Mouse (Mus musculus): ENCODE results near the gene Arhgap33. TPM values are rescaled to one million over a fixed set of nuclear protein-coding genes. Genes with fewer than 3 reads are reported as not detected.

Gene Arhgap33
- polyA plus RNA-seq, 1 experiment from 2014 or later, result 110 TPM

Small RNA genes lying within 50 kb of the gene (microRNA-seq; reads per million reads assigned to microRNA genes)
- not detected for gene Gm38670

Other genes starting within 250 kb of the Arhgap33 start
- 115 and 133 TPM in 2 replicates for gene Clip3, start 243.3 kb downstream of the Arhgap33 start, polyA plus RNA-seq (2014; fragmentation: Nextera tagmentation; extraction: Ambion mirVana)
- 134 and 137 TPM in 2 replicates for gene Alkbh6, start 226.3 kb downstream of the Arhgap33 start, polyA plus RNA-seq (2014; fragmentation: Nextera tagmentation; extraction: Ambion mirVana)
- gene Syne4, start 220.3 kb downstream of the Arhgap33 start, polyA plus RNA-seq (2014; fragmentation: Nextera tagmentation; extraction: Ambion mirVana), result 12.7 and 16.9 TPM in 2 replicates
- gene E130208F15Rik, start 213.3 kb downstream of the Arhgap33 start, polyA plus RNA-seq (2014; fragmentation: Nextera tagmentation; extraction: Ambion mirVana), result not detected in 2 replicates
- gene Sdhaf1, start 211.2 kb downstream of the Arhgap33 start, polyA plus RNA-seq (2014; fragmentation: Nextera tagmentation; extraction: Ambion mirVana), result 16.3 and 20.1 TPM in 2 replicates
- 12.2 and 14.1 TPM in 2 replicates for gene Lrfn3, start 172.3 kb downstream of the Arhgap33 start, polyA plus RNA-seq (2014; fragmentation: Nextera tagmentation; extraction: Ambion mirVana)
- gene Tyrobp, start 121.3 kb downstream of the Arhgap33 start, polyA plus RNA-seq (2014; fragmentation: Nextera tagmentation; extraction: Ambion mirVana), result 23.3 and 39.9 TPM in 2 replicates
- 1.1 TPM in 1 of 2 replicates, not detected in the other for gene Hcst, start 115.2 kb downstream of the Arhgap33 start, polyA plus RNA-seq (2014; fragmentation: Nextera tagmentation; extraction: Ambion mirVana)
- 2.5 and 3.1 TPM in 2 replicates for gene Nfkbid, start 113.3 kb downstream of the Arhgap33 start, polyA plus RNA-seq (2014; fragmentation: Nextera tagmentation; extraction: Ambion mirVana)
- 641 and 675 TPM in 2 replicates for gene Aplp1, start 89.5 kb downstream of the Arhgap33 start, polyA plus RNA-seq (2014; fragmentation: Nextera tagmentation; extraction: Ambion mirVana)
- gene Kirrel2, start 77.4 kb downstream of the Arhgap33 start, polyA plus RNA-seq (2014; fragmentation: Nextera tagmentation; extraction: Ambion mirVana), result 0.27 and 0.89 TPM in 2 replicates
- 0.30 TPM in 1 of 2 replicates, not detected in the other for gene Nphs1, start 76.7 kb downstream of the Arhgap33 start, polyA plus RNA-seq (2014; fragmentation: Nextera tagmentation; extraction: Ambion mirVana)
- gene Prodh2, start 41.4 kb downstream of the Arhgap33 start, polyA plus RNA-seq (2014; fragmentation: Nextera tagmentation; extraction: Ambion mirVana), result not detected in 2 replicates
- gene Hspb6, start 17.1 kb upstream of the Arhgap33 start, polyA plus RNA-seq (2014; fragmentation: Nextera tagmentation; extraction: Ambion mirVana), result 7.0 and 8.4 TPM in 2 replicates
- 9.3 and 11.1 TPM in 2 replicates for gene Proser3, start 17.2 kb upstream of the Arhgap33 start, polyA plus RNA-seq (2014; fragmentation: Nextera tagmentation; extraction: Ambion mirVana)
- 55.4 and 57.4 TPM in 2 replicates for gene Lin37, start 24.8 kb upstream of the Arhgap33 start, polyA plus RNA-seq (2014; fragmentation: Nextera tagmentation; extraction: Ambion mirVana)
- gene U2af1l4, start 28.2 kb upstream of the Arhgap33 start, polyA plus RNA-seq (2014; fragmentation: Nextera tagmentation; extraction: Ambion mirVana), result 99.4 and 99.6 TPM in 2 replicates
- 8.1 and 9.4 TPM in 2 replicates for gene Gm49396, start 28.3 kb upstream of the Arhgap33 start, polyA plus RNA-seq (2014; fragmentation: Nextera tagmentation; extraction: Ambion mirVana)
- gene Psenen, start 28.6 kb upstream of the Arhgap33 start, polyA plus RNA-seq (2014; fragmentation: Nextera tagmentation; extraction: Ambion mirVana), result 111 and 126 TPM in 2 replicates
- 2.8 and 3.7 TPM in 2 replicates for gene Igflr1, start 30.4 kb upstream of the Arhgap33 start, polyA plus RNA-seq (2014; fragmentation: Nextera tagmentation; extraction: Ambion mirVana)
- 13.6 and 14.6 TPM in 2 replicates for gene Kmt2b, start 53.7 kb upstream of the Arhgap33 start, polyA plus RNA-seq (2014; fragmentation: Nextera tagmentation; extraction: Ambion mirVana)
- 0.30 and 0.35 TPM in 2 replicates for gene Zbtb32, start 63.8 kb upstream of the Arhgap33 start, polyA plus RNA-seq (2014; fragmentation: Nextera tagmentation; extraction: Ambion mirVana)
- 0.43 and 0.62 TPM in 2 replicates for gene Upk1a, start 77.8 kb upstream of the Arhgap33 start, polyA plus RNA-seq (2014; fragmentation: Nextera tagmentation; extraction: Ambion mirVana)
- gene Cox6b1, start 91.1 kb upstream of the Arhgap33 start, polyA plus RNA-seq (2014; fragmentation: Nextera tagmentation; extraction: Ambion mirVana), result 1,118 and 1,342 TPM in 2 replicates
- gene Etv2, start 100.8 kb upstream of the Arhgap33 start, polyA plus RNA-seq (2014; fragmentation: Nextera tagmentation; extraction: Ambion mirVana), result not detected in 2 replicates
- 98.3 and 110 TPM in 2 replicates for gene Rbm42, start 115.3 kb upstream of the Arhgap33 start, polyA plus RNA-seq (2014; fragmentation: Nextera tagmentation; extraction: Ambion mirVana)
- 22.4 and 23.9 TPM in 2 replicates for gene Haus5, start 129.9 kb upstream of the Arhgap33 start, polyA plus RNA-seq (2014; fragmentation: Nextera tagmentation; extraction: Ambion mirVana)
- gene Pmis2, start 136.5 kb upstream of the Arhgap33 start, polyA plus RNA-seq (2014; fragmentation: Nextera tagmentation; extraction: Ambion mirVana), result not detected in 2 replicates
- gene 2200002J24Rik, start 163.9 kb upstream of the Arhgap33 start, polyA plus RNA-seq (2014; fragmentation: Nextera tagmentation; extraction: Ambion mirVana), result not detected in 2 replicates
- 1.9 and 2.9 TPM in 2 replicates for gene Atp4a, start 177.1 kb upstream of the Arhgap33 start, polyA plus RNA-seq (2014; fragmentation: Nextera tagmentation; extraction: Ambion mirVana)
- 286 and 323 TPM in 2 replicates for gene Tmem147, start 194.5 kb upstream of the Arhgap33 start, polyA plus RNA-seq (2014; fragmentation: Nextera tagmentation; extraction: Ambion mirVana)
- 0.90 and 1.2 TPM in 2 replicates for gene Gapdhs, start 208.6 kb upstream of the Arhgap33 start, polyA plus RNA-seq (2014; fragmentation: Nextera tagmentation; extraction: Ambion mirVana)
- 1.7 and 2.0 TPM in 2 replicates for gene Sbsn, start 216.4 kb upstream of the Arhgap33 start, polyA plus RNA-seq (2014; fragmentation: Nextera tagmentation; extraction: Ambion mirVana)
- gene Dmkn, start 228.7 kb upstream of the Arhgap33 start, polyA plus RNA-seq (2014; fragmentation: Nextera tagmentation; extraction: Ambion mirVana), result 0.73 and 2.3 TPM in 2 replicates